Mouse (Mus musculus) cortical plate, adult 2 months (tissue): Measurements from ENCODE around the gene Tiam1. TPM values are rescaled to one million over a fixed set of nuclear protein-coding genes. Genes with fewer than 3 reads are reported as not detected.

Experiments used
- H3K27ac ChIP-seq: fragments of 200-500 bp; 2 replicates; pipeline ENCODE4 v1.5.1; 2012; ENCODE audit warnings: low read length, control low read depth, inconsistent platforms; ENCODE audit not compliant: insufficient read depth
- H3K4me1 ChIP-seq: fragments of 200-500 bp; 2 replicates; pipeline ENCODE4 v1.6.1; 2011; ENCODE audit warnings: low read length; ENCODE audit not compliant: control insufficient read depth, insufficient read depth
- H3K4me3 ChIP-seq: fragments of 200-500 bp; 2 replicates; pipeline ENCODE4 v1.5.1; 2011; ENCODE audit warnings: mild to moderate bottlenecking, low read length, control low read depth; ENCODE audit not compliant: insufficient read depth
- CTCF ChIP-seq: fragments of 200-500 bp; IDR thresholded peaks from 2 replicates; pipeline ENCODE4 v1.5.1; 2011; ENCODE audit warnings: mild to moderate bottlenecking, control low read depth, low read length; ENCODE audit not compliant: insufficient read depth; ENCODE audit errors: extremely low read depth
- POLR2A ChIP-seq: fragments of 200-500 bp; IDR thresholded peaks from 2 replicates; pipeline ENCODE4 v1.6.1; 2011; ENCODE audit warnings: mild to moderate bottlenecking, low read length, control low read depth; ENCODE audit not compliant: insufficient read depth; ENCODE audit errors: extremely low read depth
- polyA plus RNA-seq: library from polyadenylated mRNA; depleted of rRNA; stranded (reverse); fragments of >200 nt; gene quantifications from 2 replicates; pipeline ENCODE4 v1.2.3, GENCODE M21; 2012

Tiam1 gene
- polyA plus RNA-seq, 1 experiment, result 28.7 TPM

- peaks cover 3% of the 10 kb centered on the region for H3K4me1 ChIP-seq
- TF ChIP-seq CTCF (no peak), POLR2A (no peak)
- no peak overlapping the region for H3K27ac ChIP-seq
- H3K4me3 ChIP-seq, result no peak overlapping the region
Measured at GRCm38 (mm10) chr16:89972854-89973487, 170.6 kb downstream of the Tiam1 start.

DNA sequence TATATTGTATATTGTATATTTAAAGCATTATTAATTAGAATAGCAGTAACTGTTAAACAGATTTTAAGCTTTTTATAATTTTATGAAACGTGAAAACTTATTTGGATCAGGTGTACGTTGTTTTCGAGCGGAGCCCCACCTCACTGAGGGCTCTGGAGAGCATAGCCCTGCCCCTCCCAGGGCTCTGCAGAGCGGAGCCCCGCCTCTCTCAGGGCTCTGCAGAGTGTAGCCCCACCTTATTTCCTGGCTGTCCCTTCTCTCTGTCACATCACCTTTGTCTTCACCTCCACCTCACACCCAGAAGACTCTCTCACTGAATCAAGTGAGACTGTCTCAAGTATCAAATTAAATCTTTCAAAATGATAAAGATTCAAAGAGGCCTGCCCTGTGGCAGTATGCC, 171.6 kb downstream of the Tiam1 start:
- H3K27ac ChIP-seq, result no peak overlapping the region
- H3K4me3 ChIP-seq, result no peak overlapping the region
- peaks cover 3% of the 10 kb centered on the region for H3K4me1 ChIP-seq
- TF ChIP-seq CTCF (no peak), POLR2A (no peak)

- Histone ChIP-seq H3K4me1 (no peaks in the 10 kb centered on the region), H3K4me3 (no peak overlapping the region), H3K27ac (no peak overlapping the region)
- TF ChIP-seq CTCF (no peak), POLR2A (no peak)
Measured at GRCm38 (mm10) chr16:89968058-89968457, 175.5 kb downstream of the Tiam1 start.

DNA sequence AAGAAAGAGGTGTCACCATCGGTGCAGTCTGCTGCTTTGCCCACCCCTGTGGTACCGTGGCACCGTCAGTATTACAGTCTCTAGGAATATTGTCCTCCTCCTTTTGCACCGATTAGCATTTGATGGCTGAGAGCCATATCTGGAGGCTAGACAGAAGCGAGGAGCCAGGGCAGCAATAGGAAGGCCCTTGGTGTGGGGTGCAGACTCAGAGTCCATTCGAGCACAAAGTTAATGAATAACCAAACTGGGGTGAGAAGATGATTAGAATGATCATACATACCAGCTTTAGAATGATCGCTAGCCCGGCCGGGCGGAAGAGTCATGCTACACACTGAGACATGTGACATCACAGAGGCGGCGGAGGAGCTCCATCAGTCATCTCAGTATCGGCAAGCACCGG, 180.7 kb downstream of the Tiam1 start:
- no peak overlapping the region for H3K4me3 ChIP-seq
- TF ChIP-seq POLR2A, result no peak
- no peak for TF ChIP-seq CTCF
- H3K27ac ChIP-seq, result no peak overlapping the region
- no peaks in the 10 kb centered on the region for H3K4me1 ChIP-seq

DNA sequence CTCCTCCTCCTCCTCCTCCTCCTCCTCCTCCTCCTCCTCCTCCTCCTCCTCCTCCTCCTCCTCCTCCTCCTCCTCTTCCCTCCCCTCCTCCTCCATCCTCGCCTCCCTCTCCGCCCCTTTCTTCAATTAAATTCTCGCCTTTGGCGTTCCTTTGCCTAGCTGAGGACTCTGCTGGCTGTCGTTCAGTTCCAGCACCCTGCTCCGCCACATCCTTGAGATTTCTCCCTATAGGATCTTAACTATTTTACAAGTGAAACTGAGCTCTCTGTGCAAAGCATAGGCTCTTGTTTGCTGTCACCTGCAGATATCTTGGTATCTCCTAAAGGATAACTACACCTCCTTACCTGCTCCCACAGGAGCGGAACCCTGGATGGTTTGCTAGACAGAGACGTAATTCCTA, 182.7 kb downstream of the Tiam1 start:
- no peaks in the 10 kb centered on the region for H3K4me1 ChIP-seq
- peak overlapping the region; percentile 34; the same call in 1 of the 2 replicates for H3K4me3 ChIP-seq
- TF ChIP-seq POLR2A, result no peak
- no peak for TF ChIP-seq CTCF
- 0 out of 2 replicates have a peak overlapping the region, but pooled peaks have one; percentile 50 for H3K27ac ChIP-seq

DNA sequence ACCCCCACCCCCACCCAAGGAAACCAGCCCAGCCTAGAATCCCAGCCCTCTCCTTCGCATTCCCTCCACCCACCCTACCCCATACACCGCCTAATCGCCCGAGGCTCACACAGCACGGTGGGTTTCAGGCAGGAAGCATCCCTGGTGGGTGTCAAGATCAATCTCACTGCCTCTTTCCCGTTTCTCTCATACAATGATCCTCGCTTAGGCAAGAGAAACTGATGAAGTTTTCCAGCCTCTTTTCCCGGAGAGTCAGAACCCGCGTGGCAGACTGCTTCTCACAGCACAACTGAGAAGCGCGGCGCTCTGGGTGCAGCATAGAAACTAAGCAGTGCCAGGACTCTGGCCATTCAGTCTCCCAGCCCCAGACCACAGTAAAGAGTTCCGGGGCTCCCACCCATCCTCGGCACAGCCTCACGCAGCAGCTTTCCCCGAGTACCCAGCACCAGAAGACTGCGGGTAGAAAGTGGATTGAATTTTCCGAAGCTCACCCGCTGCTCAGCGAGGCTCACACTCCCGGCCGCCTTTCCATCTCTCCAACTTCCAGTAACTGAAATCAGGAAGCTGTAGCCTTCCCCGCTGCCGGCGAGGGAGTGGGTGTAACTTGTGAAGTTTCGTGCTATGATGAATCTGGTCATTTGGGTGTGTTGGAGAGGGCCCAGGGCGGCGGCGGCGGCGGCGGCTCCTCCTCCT, 183.2 kb downstream of the Tiam1 start:
- Histone ChIP-seq H3K4me3 (peak overlapping the region; percentile 34), H3K27ac (no peak overlapping the region), H3K4me1 (no peaks in the 10 kb centered on the region)
- no peak for TF ChIP-seq CTCF
- peak; percentile 35; the same call in 1 of the 2 replicates for TF ChIP-seq POLR2A

- no peak for TF ChIP-seq CTCF
- TF ChIP-seq POLR2A, result no peak
- H3K27ac ChIP-seq, result no peak overlapping the region
- H3K4me1 ChIP-seq, result no peaks in the 10 kb centered on the region
- peak overlapping the region; percentile 34 for H3K4me3 ChIP-seq
Measured at GRCm38 (mm10) chr16:89958982-89959381, 184.6 kb downstream of the Tiam1 start.

DNA sequence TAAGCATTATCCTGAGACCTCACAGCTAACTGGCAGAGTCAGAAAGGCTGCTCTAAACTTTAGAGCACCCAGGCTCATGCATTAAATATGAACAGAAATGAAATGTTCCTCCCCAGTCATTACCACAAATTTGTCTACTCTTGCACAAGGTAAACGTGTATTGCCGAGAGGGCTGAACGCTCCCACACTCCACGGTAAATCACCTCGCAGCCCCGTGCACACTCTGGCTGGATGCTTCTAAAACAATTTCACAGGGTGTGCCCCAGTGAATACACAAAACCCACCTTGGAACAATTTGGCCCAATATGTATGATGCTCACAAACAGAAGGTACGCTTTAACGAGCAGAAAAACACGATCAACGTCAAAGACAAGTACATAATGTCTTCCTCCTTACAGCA, 185.5 kb downstream of the Tiam1 start:
- no peaks in the 10 kb centered on the region for H3K4me1 ChIP-seq
- TF ChIP-seq POLR2A (no peak), CTCF (no peak)
- no peak overlapping the region for H3K27ac ChIP-seq
- H3K4me3 ChIP-seq, result peak overlapping the region; percentile 9; the same call in 1 of the 2 replicates

DNA sequence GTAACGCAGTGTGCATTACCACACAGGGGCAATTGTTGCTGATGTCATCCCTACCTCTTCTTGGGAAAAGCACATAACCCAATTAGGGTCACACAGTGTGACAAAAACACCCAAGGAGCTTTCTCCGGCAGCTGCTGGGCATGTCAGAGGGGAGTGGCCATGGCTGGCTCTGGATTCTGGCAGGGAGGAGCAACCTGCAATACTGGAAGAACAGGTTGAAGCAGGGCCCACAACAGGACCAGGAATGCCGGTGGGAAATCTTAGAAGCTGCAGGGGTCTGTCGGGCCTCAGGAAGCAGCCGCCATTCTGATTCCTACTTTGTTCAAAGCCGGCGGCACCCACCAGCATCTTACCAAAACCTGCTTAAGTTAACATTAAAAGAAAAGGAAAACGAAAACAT, 189.0 kb downstream of the Tiam1 start:
- TF ChIP-seq POLR2A (no peak), CTCF (no peak)
- no peak overlapping the region for H3K27ac ChIP-seq
- no peaks in the 10 kb centered on the region for H3K4me1 ChIP-seq
- no peak overlapping the region for H3K4me3 ChIP-seq

DNA sequence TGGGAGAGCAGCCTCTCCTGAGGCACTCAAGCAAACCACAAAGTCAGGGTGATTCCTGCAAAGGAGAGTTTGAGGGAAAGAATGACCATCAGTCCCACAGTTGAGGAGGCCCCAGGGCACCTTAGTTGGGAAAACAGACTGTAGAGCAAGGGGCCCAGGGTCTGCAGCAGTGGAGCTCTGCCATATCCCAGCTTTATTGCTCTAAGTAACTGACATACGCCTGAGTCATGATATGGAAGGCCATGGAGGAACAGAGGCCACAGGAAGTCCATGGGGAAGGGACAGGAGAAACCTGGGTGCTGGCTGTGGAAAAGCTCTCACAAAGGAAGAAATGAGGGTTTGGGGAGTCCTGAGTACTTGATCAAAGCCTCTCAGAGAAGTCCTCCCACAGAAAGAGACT, 189.5 kb downstream of the Tiam1 start:
- Histone ChIP-seq H3K4me3 (no peak overlapping the region), H3K4me1 (no peaks in the 10 kb centered on the region), H3K27ac (no peak overlapping the region)
- TF ChIP-seq POLR2A (no peak), CTCF (no peak)

DNA sequence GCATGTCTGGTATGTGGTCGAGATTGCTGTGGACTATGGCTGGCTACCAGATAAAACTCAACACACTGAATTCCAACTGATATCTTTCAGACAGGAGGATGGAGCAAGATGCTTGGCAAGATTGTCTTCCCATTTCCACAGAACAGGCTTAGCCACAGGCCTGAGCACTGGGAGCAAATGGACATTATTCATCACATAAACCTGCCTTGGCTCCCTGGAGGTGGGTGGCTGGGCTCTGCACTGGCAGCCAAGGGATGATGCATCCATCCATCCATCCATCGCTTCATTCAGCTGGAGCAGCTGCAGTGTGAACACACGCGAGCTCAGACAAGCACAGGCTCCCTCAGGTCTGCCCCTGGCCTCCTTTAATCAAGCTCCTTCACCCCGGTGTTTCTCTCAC, 190.7 kb downstream of the Tiam1 start:
- Histone ChIP-seq H3K4me3 (no peak overlapping the region), H3K4me1 (no peaks in the 10 kb centered on the region), H3K27ac (no peak overlapping the region)
- no peak for TF ChIP-seq CTCF
- TF ChIP-seq POLR2A, result no peak
